Mouse (Mus musculus) ovary, adult 18-20 months (tissue): ENCODE data around the gene Neurod4.
"Not testable (repeated sequence)": the region's sequence is repeated elsewhere in the genome, so short reads cannot be mapped to it uniquely, and the experiment has no call there.

Source experiments
- DNase-seq: peaks from one replicate; pipeline ENCODE4 v3.0.0; 2022; ENCODE audit warnings: low spot score, mixed read lengths

Gene Neurod4

GRCm38 (mm10) chr10:130280066-130280465 lies at the start of gene Neurod4:
TSS of gene Neurod4 (minus strand) at chr10:130280240.
- peak; percentile 15 for DNase-seq

GRCm38 (mm10) chr10:130324243-130324642 lies 44.2 kb upstream of the Neurod4 start:
- DNase-seq: no peak

GRCm38 (mm10) chr10:130322637-130323036 lies 42.6 kb upstream of the Neurod4 start, which contains the start of gene Tespa1:
TSS of gene Tespa1 (plus strand) at chr10:130322870.
- DNase-seq: no peak

GRCm38 (mm10) chr10:130322062-130322461 lies 42.0 kb upstream of the Neurod4 start:
- no peak for DNase-seq

GRCm38 (mm10) chr10:130320715-130321114 lies 40.7 kb upstream of the Neurod4 start:
- DNase-seq: no peak

- no peak for DNase-seq
These were observed 38.7 kb upstream of the Neurod4 start for GRCm38 (mm10) chr10:130318720-130319119.

GRCm38 (mm10) chr10:130315846-130316245 lies 35.8 kb upstream of the Neurod4 start:
- no peak for DNase-seq

- DNase-seq: no peak
These were observed 34.2 kb upstream of the Neurod4 start for GRCm38 (mm10) chr10:130314110-130314829.

GRCm38 (mm10) chr10:130313531-130313930 lies 33.5 kb upstream of the Neurod4 start:
- DNase-seq: no peak

- DNase-seq: no peak
These were observed 31.6 kb upstream of the Neurod4 start for GRCm38 (mm10) chr10:130311534-130312227.

GRCm38 (mm10) chr10:130304138-130304537 lies 24.1 kb upstream of the Neurod4 start:
- not testable (repeated sequence) for DNase-seq

- DNase-seq: not testable (repeated sequence)
These were observed 18.7 kb upstream of the Neurod4 start for GRCm38 (mm10) chr10:130298748-130299147.

- no peak for DNase-seq
These were observed 13.8 kb upstream of the Neurod4 start for GRCm38 (mm10) chr10:130293741-130294408.

- DNase-seq: no peak
These were observed 8.0 kb upstream of the Neurod4 start for GRCm38 (mm10) chr10:130288007-130288406.

- DNase-seq: no peak
These were observed 7.2 kb upstream of the Neurod4 start for GRCm38 (mm10) chr10:130287201-130287600.

GRCm38 (mm10) chr10:130281982-130282449 lies 2.0 kb upstream of the Neurod4 start:
- no peak for DNase-seq

GRCm38 (mm10) chr10:130276496-130276895 lies 3.5 kb downstream of the Neurod4 start:
- DNase-seq: no peak

- DNase-seq: no peak
These were observed 4.3 kb downstream of the Neurod4 start for GRCm38 (mm10) chr10:130275759-130276158.

- no peak for DNase-seq
These were observed 16.8 kb downstream of the Neurod4 start for GRCm38 (mm10) chr10:130263203-130263602.

GRCm38 (mm10) chr10:130259483-130259882 lies 20.6 kb downstream of the Neurod4 start:
- no peak for DNase-seq

GRCm38 (mm10) chr10:130244271-130244670 lies 35.8 kb downstream of the Neurod4 start:
- no peak for DNase-seq

- DNase-seq: no peak
These were observed 41.5 kb downstream of the Neurod4 start for GRCm38 (mm10) chr10:130238318-130239209.
